Mouse (Mus musculus): ENCODE results near the gene Crb2. TPM values are rescaled to one million over a fixed set of nuclear protein-coding genes. Genes with fewer than 3 reads are reported as not detected.

Gene Crb2
- polyA plus RNA-seq, 1 experiment from 2014 or later: 7.1 TPM

GRCm38 (mm10) chr2:37815676-37816075, 39.6 kb downstream of the Crb2 start:
- 5% methylated on average over 3 of the region's 3 CpGs for WGBS
- peaks cover 43% of the 10 kb centered on the region for H3K4me1 ChIP-seq
- H3K36me3 ChIP-seq: no peaks in the 10 kb centered on the region
- no peak overlapping the region for H3K27ac ChIP-seq (replicated peaks)
- no peaks in the 10 kb centered on the region for H3K27me3 ChIP-seq
- H3K4me2 ChIP-seq (replicated peaks): no peak overlapping the region
- ATAC-seq (replicated peaks): no peak; the same call in 1 of the 2 replicates
- no peak overlapping the region for H3K9ac ChIP-seq (replicated peaks)
- H3K4me3 ChIP-seq: no peak overlapping the region
- no peaks in the 10 kb centered on the region for H3K9me3 ChIP-seq

DNA sequence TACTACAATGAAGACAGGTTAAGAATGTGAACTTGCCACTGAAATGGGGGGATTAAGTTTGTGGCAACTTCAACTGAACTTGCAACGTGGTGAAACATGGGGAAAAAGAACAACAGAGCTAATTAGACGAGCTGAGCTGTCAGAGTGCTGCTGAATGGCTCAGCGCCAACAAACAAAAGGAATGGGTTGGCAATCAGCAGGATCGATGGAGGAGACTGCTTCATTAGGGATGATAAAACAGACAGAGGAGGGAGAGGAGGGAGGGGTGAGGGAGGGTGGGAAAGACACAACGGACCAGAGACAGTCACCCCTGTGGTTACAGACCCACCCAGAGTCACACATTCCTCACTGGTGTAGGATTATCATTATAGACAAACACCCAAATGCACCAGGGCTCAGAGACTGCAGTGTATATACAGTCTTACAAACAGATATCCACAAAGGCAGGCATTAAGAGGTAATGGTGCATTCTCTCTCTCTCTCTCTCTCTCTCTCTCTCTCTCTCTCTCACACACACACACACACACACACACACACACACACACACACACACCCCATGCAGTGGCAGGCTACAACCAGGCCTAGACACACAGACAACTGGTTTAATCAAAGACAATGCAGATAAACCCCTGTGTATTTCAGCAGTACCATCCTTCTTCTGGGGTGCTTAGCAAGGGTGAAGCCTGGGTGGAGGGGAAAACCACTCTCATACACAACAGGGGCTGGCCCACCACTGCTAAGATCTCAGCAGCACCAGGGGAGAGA, 42.9 kb downstream of the Crb2 start:
- no peak overlapping the region for H3K4me2 ChIP-seq (replicated peaks)
- no peak overlapping the region for H3K4me3 ChIP-seq
- peak overlapping the region; percentile 75 for H3K27ac ChIP-seq (replicated peaks)
- H3K4me1 ChIP-seq: peaks cover 35% of the 10 kb centered on the region
- H3K36me3 ChIP-seq: no peaks in the 10 kb centered on the region
- peak; percentile 66 for ATAC-seq (replicated peaks)
- 2% methylated on average over 5 of the region's 5 CpGs for WGBS
- H3K9me3 ChIP-seq: no peaks in the 10 kb centered on the region
- H3K27me3 ChIP-seq: no peaks in the 10 kb centered on the region
- no peak overlapping the region for H3K9ac ChIP-seq (replicated peaks)

GRCm38 (mm10) chr2:37819526-37820152, 43.6 kb downstream of the Crb2 start:
- H3K4me1 ChIP-seq: peaks cover 35% of the 10 kb centered on the region
- H3K36me3 ChIP-seq: no peaks in the 10 kb centered on the region
- WGBS: 22% methylated on average over 4 of the region's 4 CpGs
- no peaks in the 10 kb centered on the region for H3K9me3 ChIP-seq
- H3K4me3 ChIP-seq: no peak overlapping the region
- H3K27me3 ChIP-seq: no peaks in the 10 kb centered on the region
- no peak for ATAC-seq (replicated peaks)
- no peak overlapping the region for H3K4me2 ChIP-seq (replicated peaks)
- H3K27ac ChIP-seq (replicated peaks): peak overlapping the region; percentile 75
- H3K9ac ChIP-seq (replicated peaks): no peak overlapping the region

- H3K4me1 ChIP-seq: peaks cover 28% of the 10 kb centered on the region
- ATAC-seq (replicated peaks): no peak
- H3K4me2 ChIP-seq (replicated peaks): no peak overlapping the region
- no peak overlapping the region for H3K4me3 ChIP-seq
- WGBS: 54% methylated on average over 5 of the region's 5 CpGs
- H3K36me3 ChIP-seq: no peaks in the 10 kb centered on the region
- no peaks in the 10 kb centered on the region for H3K27me3 ChIP-seq
- no peak overlapping the region for H3K27ac ChIP-seq (replicated peaks)
- no peaks in the 10 kb centered on the region for H3K9me3 ChIP-seq
- H3K9ac ChIP-seq (replicated peaks): no peak overlapping the region
Measured at GRCm38 (mm10) chr2:37822122-37822521, 46.1 kb downstream of the Crb2 start.

DNA sequence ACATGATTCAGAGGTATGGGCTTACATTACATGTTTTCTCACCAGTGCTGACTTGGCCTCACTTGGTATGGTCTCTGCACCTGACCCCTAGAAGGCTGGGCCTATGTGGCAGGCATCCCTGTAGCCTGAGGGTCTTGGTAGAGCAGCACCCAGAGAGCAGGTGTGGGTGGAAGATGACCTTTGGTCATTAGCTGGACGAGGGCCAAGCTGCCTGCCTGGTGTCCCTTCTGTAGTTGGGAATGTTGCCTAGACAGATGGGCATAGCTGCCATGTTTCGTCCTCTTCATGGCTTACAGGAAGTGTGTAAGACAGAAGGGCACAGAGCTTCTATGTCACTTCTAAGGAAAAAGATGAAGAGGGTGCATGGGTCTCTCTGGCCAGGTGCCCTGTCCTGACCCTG, 47.8 kb downstream of the Crb2 start:
- Histone ChIP-seq H3K27ac (replicated peaks) (no peak overlapping the region), H3K4me1 (peaks cover 16% of the 10 kb centered on the region), H3K4me3 (no peak overlapping the region), H3K9ac (replicated peaks) (no peak overlapping the region), H3K27me3 (no peaks in the 10 kb centered on the region), H3K36me3 (no peaks in the 10 kb centered on the region), H3K9me3 (no peaks in the 10 kb centered on the region), H3K4me2 (replicated peaks) (no peak overlapping the region)
- WGBS: 88% methylated on average over 2 of the region's 2 CpGs
- ATAC-seq (replicated peaks): no peak

GRCm38 (mm10) chr2:37829758-37830275, 53.8 kb downstream of the Crb2 start:
- no peak overlapping the region for H3K9ac ChIP-seq (replicated peaks)
- 9% methylated on average over 9 of the region's 9 CpGs for WGBS
- peak; percentile 71 for ATAC-seq (replicated peaks)
- no peaks in the 10 kb centered on the region for H3K27me3 ChIP-seq
- H3K4me2 ChIP-seq (replicated peaks): no peak overlapping the region
- peaks cover 28% of the 10 kb centered on the region for H3K4me1 ChIP-seq
- H3K4me3 ChIP-seq: no peak overlapping the region
- no peaks in the 10 kb centered on the region for H3K9me3 ChIP-seq
- H3K27ac ChIP-seq (replicated peaks): peak overlapping the region; percentile 70
- H3K36me3 ChIP-seq: no peaks in the 10 kb centered on the region

GRCm38 (mm10) chr2:37832253-37832652, 56.2 kb downstream of the Crb2 start:
- no peak overlapping the region for H3K4me2 ChIP-seq (replicated peaks)
- 29% methylated on average over 10 of the region's 10 CpGs for WGBS
- no peak overlapping the region for H3K27ac ChIP-seq (replicated peaks)
- H3K4me3 ChIP-seq: no peak overlapping the region
- H3K9ac ChIP-seq (replicated peaks): no peak overlapping the region
- H3K4me1 ChIP-seq: peaks cover 28% of the 10 kb centered on the region
- no peaks in the 10 kb centered on the region for H3K36me3 ChIP-seq
- no peaks in the 10 kb centered on the region for H3K27me3 ChIP-seq
- no peak for ATAC-seq (replicated peaks)
- H3K9me3 ChIP-seq: no peaks in the 10 kb centered on the region

DNA sequence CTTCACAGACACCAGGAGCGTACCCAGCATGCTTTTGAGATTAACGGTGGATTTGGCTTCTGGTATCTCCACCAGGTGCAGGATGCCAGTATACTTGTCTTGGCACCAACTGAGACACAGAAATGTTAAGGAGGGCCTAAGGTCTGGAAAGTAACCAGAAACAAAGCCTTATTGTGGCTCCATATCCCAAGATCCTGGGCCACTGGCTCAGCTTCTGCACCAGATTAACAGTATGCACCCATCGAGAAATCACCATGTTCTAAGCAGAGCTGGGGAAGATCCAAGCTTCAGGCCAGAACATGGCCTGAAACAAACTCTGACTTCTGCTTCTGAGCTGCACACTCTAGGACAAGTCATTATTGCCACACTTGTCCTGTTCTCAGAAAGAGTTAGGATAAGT, 60.9 kb downstream of the Crb2 start:
- H3K4me1 ChIP-seq: peaks cover 21% of the 10 kb centered on the region
- H3K9me3 ChIP-seq: no peaks in the 10 kb centered on the region
- H3K9ac ChIP-seq (replicated peaks): no peak overlapping the region
- H3K27me3 ChIP-seq: no peaks in the 10 kb centered on the region
- H3K36me3 ChIP-seq: 0 out of 2 replicates have a peak, but pooled peaks cover 3% of the 10 kb centered on the region
- WGBS: 93% methylated on average over 3 of the region's 3 CpGs
- no peak overlapping the region for H3K4me2 ChIP-seq (replicated peaks)
- no peak for ATAC-seq (replicated peaks)
- H3K27ac ChIP-seq (replicated peaks): no peak overlapping the region
- H3K4me3 ChIP-seq: no peak overlapping the region

DNA sequence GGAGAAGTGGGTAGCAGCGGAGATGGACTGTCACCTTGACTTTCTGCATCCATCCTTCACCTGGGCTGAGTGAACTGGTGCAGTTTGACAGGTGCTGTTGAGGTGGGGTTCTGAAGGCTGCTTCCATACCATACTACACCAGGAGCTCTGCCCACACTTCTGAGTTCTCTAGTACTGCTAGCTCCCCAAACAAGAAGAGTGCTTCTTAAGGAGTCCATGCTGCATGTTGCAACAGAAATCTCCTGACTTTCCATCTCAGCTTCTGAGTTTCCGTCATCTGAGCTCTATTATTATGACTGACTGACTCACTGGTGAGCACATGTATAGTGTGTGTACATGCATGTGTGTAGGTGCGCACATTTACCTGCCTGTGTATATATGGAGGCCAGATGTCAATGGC, 61.5 kb downstream of the Crb2 start:
- 98% methylated on average over 3 of the region's 3 CpGs for WGBS
- Histone ChIP-seq H3K27ac (replicated peaks) (no peak overlapping the region), H3K4me2 (replicated peaks) (no peak overlapping the region), H3K4me3 (no peak overlapping the region), H3K9ac (replicated peaks) (no peak overlapping the region), H3K27me3 (no peaks in the 10 kb centered on the region), H3K9me3 (no peaks in the 10 kb centered on the region), H3K36me3 (0 out of 2 replicates have a peak, but pooled peaks cover 3% of the 10 kb centered on the region), H3K4me1 (peaks cover 22% of the 10 kb centered on the region)
- ATAC-seq (replicated peaks): no peak

- Histone ChIP-seq H3K27ac (replicated peaks) (no peak overlapping the region), H3K4me2 (replicated peaks) (no peak overlapping the region), H3K27me3 (no peaks in the 10 kb centered on the region), H3K9ac (replicated peaks) (no peak overlapping the region), H3K36me3 (0 out of 2 replicates have a peak, but pooled peaks cover 3% of the 10 kb centered on the region), H3K9me3 (no peaks in the 10 kb centered on the region), H3K4me3 (no peak overlapping the region), H3K4me1 (peaks cover 25% of the 10 kb centered on the region)
- WGBS: 87% methylated on average over 7 of the region's 7 CpGs
- no peak for ATAC-seq (replicated peaks)
Measured at GRCm38 (mm10) chr2:37838202-37838984, 62.3 kb downstream of the Crb2 start.

- no peak overlapping the region for H3K4me3 ChIP-seq
- H3K4me1 ChIP-seq: peaks cover 35% of the 10 kb centered on the region
- H3K9me3 ChIP-seq: no peaks in the 10 kb centered on the region
- H3K27ac ChIP-seq (replicated peaks): no peak overlapping the region
- H3K9ac ChIP-seq (replicated peaks): no peak overlapping the region
- H3K36me3 ChIP-seq: 0 out of 2 replicates have a peak, but pooled peaks cover 3% of the 10 kb centered on the region
- H3K4me2 ChIP-seq (replicated peaks): no peak overlapping the region
- no peaks in the 10 kb centered on the region for H3K27me3 ChIP-seq
- no peak for ATAC-seq (replicated peaks)
Measured at GRCm38 (mm10) chr2:37839922-37840321, 63.9 kb downstream of the Crb2 start.

- Histone ChIP-seq H3K27ac (replicated peaks) (peak overlapping the region; percentile 80), H3K4me1 (peaks cover 35% of the 10 kb centered on the region), H3K9me3 (no peaks in the 10 kb centered on the region), H3K9ac (replicated peaks) (no peak overlapping the region; the same call in 1 of the 2 replicates), H3K4me2 (replicated peaks) (no peak overlapping the region), H3K4me3 (no peak overlapping the region), H3K27me3 (no peaks in the 10 kb centered on the region), H3K36me3 (0 out of 2 replicates have a peak, but pooled peaks cover 3% of the 10 kb centered on the region)
- 4% methylated on average over 7 of the region's 7 CpGs for WGBS
- peak; percentile 95 for ATAC-seq (replicated peaks)
Measured at GRCm38 (mm10) chr2:37842151-37842569, 66.1 kb downstream of the Crb2 start.

Measured in forebrain, embryonic 15.5 days (tissue).